Comparison of ENCODE assay signal across 9 mouse cellular contexts in genomic region chr4:100527554-100528001, GRCm38 (mm10). TPM values are rescaled to one million over a fixed set of nuclear protein-coding genes. Genes with fewer than 3 reads are reported as not detected.
DNase-seq lines count a peak whose midpoint lies in the region; ATAC-seq and TF ChIP-seq lines count a peak whose summit lies in the region.
"Had no signal": no experiment of that assay in that cellular context is flagged by ENCODE, and none has a peak within 500 bp of the region (broad histone marks: within the 10 kb centered on the region; RNA-seq: fewer than 3 reads in every experiment).

No protein-coding gene starts in this region.

- no peak overlapping the region for H3K9ac ChIP-seq in heart, adult 2 months (ENCODE audit: low read depth, low read length)
- peak overlapping the region; percentile 21; the same call in 1 of the 2 replicates for H3K9ac ChIP-seq in heart, postnatal 0 days (replicated peaks; ENCODE audit: low read depth, low read length)
- H3K9ac ChIP-seq in liver, postnatal 0 days (replicated peaks) = no peak overlapping the region

- peaks cover 1% of the 10 kb centered on the region; the same call in 1 of the 2 replicates for H3K4me1 ChIP-seq in heart, adult 2 months (ENCODE audit: control insufficient read depth, insufficient read depth, low read length)
- peaks cover 33% of the 10 kb centered on the region for H3K4me1 ChIP-seq in heart, postnatal 0 days (ENCODE audit: control insufficient read depth, insufficient read depth)
- H3K4me1 ChIP-seq in liver, postnatal 0 days (ENCODE audit: insufficient read depth) = no peaks in the 10 kb centered on the region
- no peaks in the 10 kb centered on the region for H3K4me1 ChIP-seq in cerebellum, adult 2 months (ENCODE audit: control insufficient read depth, insufficient read depth, low read length)

- no peak for TF ChIP-seq EP300 in heart, adult 2 months (IDR thresholded peaks at IDR 0.05; ENCODE audit: insufficient read depth, low read depth, low read length)
- no peak for TF ChIP-seq EP300 in heart, postnatal 0 days (IDR thresholded peaks at IDR 0.05; ENCODE audit: low read depth)
- no peak for TF ChIP-seq EP300 in liver, postnatal 0 days (IDR thresholded peaks at IDR 0.05; ENCODE audit: low read depth)

- H3K4me2 ChIP-seq in heart, postnatal 0 days (ENCODE audit: low read depth, low read length) = peak overlapping the region; percentile 50
- peak overlapping the region; percentile 26; the same call in 1 of the 2 replicates for H3K4me2 ChIP-seq in liver, postnatal 0 days (ENCODE audit: low read depth, low read length)

- peak overlapping the region; percentile 20; the same call in 1 of the 2 replicates for H3K4me3 ChIP-seq in heart, adult 2 months
- peak overlapping the region; percentile 25 for H3K4me3 ChIP-seq in heart, postnatal 0 days (ENCODE audit: low read depth, low read length)
- H3K4me3 ChIP-seq in liver, postnatal 0 days (ENCODE audit: low read depth, low read length) = no peak overlapping the region
- H3K4me3 ChIP-seq in cerebellum, adult 2 months (replicated peaks; ENCODE audit: insufficient read depth, low read depth, low read length) = no peak overlapping the region

- no peak overlapping the region for H3K27ac ChIP-seq in heart, adult 2 months
- H3K27ac ChIP-seq in heart, postnatal 0 days (ENCODE audit: low read depth) = peak overlapping the region; percentile 81
- no peak overlapping the region for H3K27ac ChIP-seq in liver, postnatal 0 days (ENCODE audit: low read depth)
- H3K27ac ChIP-seq in cerebellum, adult 2 months (ENCODE audit: insufficient read depth, low read length) = no peak overlapping the region

- 12% methylated on average over 15 of the region's 15 CpGs for WGBS in heart, adult 2 months
- WGBS in heart, postnatal 0 days = 5% methylated on average over 15 of the region's 15 CpGs
- 11% methylated on average over 15 of the region's 15 CpGs for WGBS in liver, postnatal 0 days (ENCODE audit: insufficient replicate concordance)
- 42% methylated on average over 15 of the region's 15 CpGs for WGBS in cerebellum, adult 2 months

- peak; percentile 14 to 22 for DNase-seq in heart, adult 2 months
- no peak for DNase-seq in heart, postnatal 25 days (ENCODE audit: low spot score)
- DNase-seq in brain, embryonic 14.5 days (ENCODE audit: low read depth) = peak; percentile 75
- DNase-seq in heart, postnatal 0 days (ENCODE audit: low spot score) = peak; percentile 81
- no peak for DNase-seq in liver, postnatal 0 days
- no peak for DNase-seq in urinary bladder, postnatal 25 days (ENCODE audit: low spot score)
- DNase-seq in cerebellum, adult 2 months = no peak
- no peak for DNase-seq in left cerebral cortex, postnatal 25 days (ENCODE audit: low spot score in 2 of 2)

- TF ChIP-seq POLR2A in heart, adult 2 months (IDR thresholded peaks at IDR 0.05; ENCODE audit: insufficient read depth, low read depth, low read length) = no peak
- no peak for TF ChIP-seq POLR2A in brain, embryonic 14.5 days (IDR thresholded peaks at IDR 0.05; ENCODE audit: borderline replicate concordance, extremely low read depth, insufficient read depth, insufficient read length, poor library complexity, severe bottlenecking)
- TF ChIP-seq POLR2A in cerebellum, adult 2 months (IDR thresholded peaks at IDR 0.05; ENCODE audit: borderline replicate concordance, insufficient read depth, low read length) = no peak

- ATAC-seq in heart, postnatal 0 days (ENCODE audit: insufficient read depth, low read depth) = peak; percentile 85
- no peak for ATAC-seq in liver, postnatal 0 days

- no peak for TF ChIP-seq CTCF in heart, adult 2 months (IDR thresholded peaks at IDR 0.05)
- no peak for TF ChIP-seq CTCF in brain, embryonic 14.5 days (IDR thresholded peaks at IDR 0.05; ENCODE audit: borderline replicate concordance, extremely low read depth, insufficient read depth, insufficient read length)
- TF ChIP-seq CTCF in heart, postnatal 0 days (IDR thresholded peaks at IDR 0.05; ENCODE audit: low read depth) = no peak; the same call in 1 of the 2 replicates
- no peak for TF ChIP-seq CTCF in liver, postnatal 0 days (IDR thresholded peaks at IDR 0.05; ENCODE audit: low read depth)
- TF ChIP-seq CTCF in cerebellum, adult 2 months (IDR thresholded peaks at IDR 0.05; ENCODE audit: borderline replicate concordance, insufficient read depth, low read depth, low read length) = no peak

- no peaks in the 10 kb centered on the region for H3K9me3 ChIP-seq in heart, postnatal 0 days (replicated peaks; ENCODE audit: control insufficient read depth, low read length)
- no peaks in the 10 kb centered on the region for H3K9me3 ChIP-seq in liver, postnatal 0 days (ENCODE audit: low read length)

- no peaks in the 10 kb centered on the region for H3K79me2 ChIP-seq in heart, adult 2 months (replicated peaks; ENCODE audit: control insufficient read depth, insufficient read depth, low read length)

- H3K36me3 ChIP-seq in heart, adult 2 months (ENCODE audit: control insufficient read depth, insufficient read depth, low read length) = peaks cover 9% of the 10 kb centered on the region
- no peaks in the 10 kb centered on the region for H3K36me3 ChIP-seq in heart, postnatal 0 days (replicated peaks; ENCODE audit: control insufficient read depth, insufficient read depth, low read length)
- H3K36me3 ChIP-seq in liver, postnatal 0 days (replicated peaks; ENCODE audit: insufficient read depth, low read length) = no peaks in the 10 kb centered on the region

- H3K27me3 ChIP-seq in heart, adult 2 months (ENCODE audit: control insufficient read depth, insufficient read depth, low read length) = no peaks in the 10 kb centered on the region
- H3K27me3 ChIP-seq in heart, postnatal 0 days (ENCODE audit: control insufficient read depth, insufficient read depth, low read length) = no peaks in the 10 kb centered on the region
- H3K27me3 ChIP-seq in liver, postnatal 0 days (ENCODE audit: insufficient read depth, low read length) = 0 out of 2 replicates have a peak, but pooled peaks cover 3% of the 10 kb centered on the region
- no peaks in the 10 kb centered on the region for H3K27me3 ChIP-seq in cerebellum, adult 2 months (ENCODE audit: control insufficient read depth, insufficient read depth, low read length)

- intact Hi-C loops in heart, adult 2 months (cut with DNase I) = no loop called here
- intact Hi-C loops in heart, postnatal 25 days (cut with DNase I) = no loop called here
- intact Hi-C loops in left cerebral cortex, postnatal 25 days (cut with DNase I) = no loop called here

RNA-seq across cellular contexts. Expression of gene Ube2u, which starts 48.9 kb away (rescaled TPM):
- not detected for total RNA-seq in heart, adult 2 months (2021)
- not detected in 2 replicates for polyA plus RNA-seq in heart, adult 2 months (2012; rRNA removed)
- not detected for total RNA-seq in heart, postnatal 25 days (2021)
- polyA plus RNA-seq in brain, embryonic 14.5 days (2012; rRNA removed) = 0.11 and 0.18 TPM in 2 replicates
- not detected in 2 replicates for total RNA-seq in heart, postnatal 0 days (2014; rRNA removed; ENCODE audit: low replicate concordance)
- 0.18 and 0.22 TPM in 2 replicates for polyA plus RNA-seq in heart, postnatal 0 days (2015; fragmentation: Nextera tagmentation; extraction: Ambion mirVana)
- polyA plus RNA-seq in liver, postnatal 0 days (2015; fragmentation: Nextera tagmentation; extraction: Ambion mirVana) = 0.49 and 0.96 TPM in 2 replicates
- not detected in 2 replicates for polyA plus RNA-seq in cerebellum, adult 2 months (2012; rRNA removed)
- total RNA-seq in left cerebral cortex, postnatal 25 days (2021) = not detected
- total RNA-seq: heart, adult 18-20 months had no signal

Comparison
In these comparisons a context has a peak if more than half of its experiments do, and no peak if none do; other contexts are left out.
1. DNase-seq: peak in heart, adult 2 months (2 of 2), brain, embryonic 14.5 days (single experiment) and heart, postnatal 0 days (single experiment); none in heart, postnatal 25 days (single experiment), liver, postnatal 0 days (single experiment), urinary bladder, postnatal 25 days (single experiment), cerebellum, adult 2 months (0 of 2) and left cerebral cortex, postnatal 25 days (0 of 2).
2. H3K4me3 ChIP-seq: peak in heart, adult 2 months (single experiment) and heart, postnatal 0 days (single experiment); none in liver, postnatal 0 days (single experiment) and cerebellum, adult 2 months (single experiment).